Mouse (Mus musculus) brain, embryonic 14.5 days (tissue): ENCODE measurements around the gene Ttc29. TPM values are rescaled to one million over a fixed set of nuclear protein-coding genes. Genes with fewer than 3 reads are reported as not detected.

Experiments used
- DNase-seq: peaks from one replicate; pipeline ENCODE4 v3.0.0-alpha.2; 2011; ENCODE audit warnings: low read depth
- CTCF ChIP-seq: fragments of 200-500 bp; IDR thresholded peaks from 2 replicates; pipeline ENCODE4 v1.5.1; 2012; ENCODE audit warnings: inconsistent platforms, mild to moderate bottlenecking, moderate library complexity, borderline replicate concordance; ENCODE audit not compliant: insufficient read depth, insufficient read length; ENCODE audit errors: extremely low read depth
- POLR2A ChIP-seq: fragments of 200-500 bp; IDR thresholded peaks from 2 replicates; pipeline ENCODE4 v1.6.1; 2012; ENCODE audit warnings: mild to moderate bottlenecking, inconsistent platforms, borderline replicate concordance; ENCODE audit not compliant: poor library complexity, insufficient read depth, insufficient read length, severe bottlenecking; ENCODE audit errors: extremely low read depth
- polyA plus RNA-seq: library from polyadenylated mRNA; depleted of rRNA; stranded (reverse); fragments of >200 nt; gene quantifications from 2 replicates; pipeline ENCODE4 v1.2.3, GENCODE M21; 2012; rRNA removed

The Ttc29 gene
- polyA plus RNA-seq: 0.53 and 0.59 TPM in 2 replicates

GRCm38 (mm10) chr8:78213074-78213473 is at the start of gene Ttc29:
TSS of gene Ttc29 (plus strand) at chr8:78213297.
- DNase-seq: peak; percentile 96
- TF ChIP-seq CTCF (no peak), POLR2A (no peak)

- no peak for DNase-seq
- no peak for TF ChIP-seq CTCF
- TF ChIP-seq POLR2A: no peak
Measured at GRCm38 (mm10) chr8:78171351-78171750, 41.7 kb upstream of the Ttc29 start.

- peak; percentile 21 for DNase-seq
- no peak for TF ChIP-seq CTCF
- no peak for TF ChIP-seq POLR2A
Measured at GRCm38 (mm10) chr8:78182654-78183053, 30.4 kb upstream of the Ttc29 start.

GRCm38 (mm10) chr8:78183414-78183813 is 29.7 kb upstream of the Ttc29 start:
- no peak for TF ChIP-seq CTCF
- no peak for TF ChIP-seq POLR2A
- peak; percentile 37 for DNase-seq

- DNase-seq: no peak
- TF ChIP-seq POLR2A: no peak
- no peak for TF ChIP-seq CTCF
Measured at GRCm38 (mm10) chr8:78187087-78187486, 26.0 kb upstream of the Ttc29 start.

GRCm38 (mm10) chr8:78204229-78204628 is 8.9 kb upstream of the Ttc29 start:
- TF ChIP-seq CTCF (peak; percentile 37; the same call in 1 of the 2 replicates), POLR2A (no peak)
- DNase-seq: peak; percentile 27

GRCm38 (mm10) chr8:78210424-78210823 is 2.7 kb upstream of the Ttc29 start:
- DNase-seq: no peak
- TF ChIP-seq CTCF (no peak), POLR2A (no peak)

- TF ChIP-seq CTCF: no peak
- DNase-seq: peak; percentile 56
Measured at GRCm38 (mm10) chr8:78214645-78215044, 1.5 kb downstream of the Ttc29 start.

GRCm38 (mm10) chr8:78226087-78226486 is 13.0 kb downstream of the Ttc29 start:
- DNase-seq: no peak
- TF ChIP-seq CTCF: no peak
- TF ChIP-seq POLR2A: no peak

GRCm38 (mm10) chr8:78230721-78231120 is 17.6 kb downstream of the Ttc29 start:
- TF ChIP-seq CTCF: no peak
- no peak for TF ChIP-seq POLR2A
- DNase-seq: peak; percentile 35

GRCm38 (mm10) chr8:78232870-78233707 is 20.0 kb downstream of the Ttc29 start:
- peak; percentile 78 for DNase-seq
- TF ChIP-seq POLR2A (no peak), CTCF (no peak)

GRCm38 (mm10) chr8:78233708-78234201 is 20.7 kb downstream of the Ttc29 start:
- DNase-seq: peak; percentile 26
- TF ChIP-seq POLR2A (no peak), CTCF (no peak)

- peak; percentile 65 for DNase-seq
- TF ChIP-seq POLR2A (no peak), CTCF (peak; percentile 66; the same call in 1 of the 2 replicates)
Measured at GRCm38 (mm10) chr8:78237972-78238675, 25.0 kb downstream of the Ttc29 start.

- no peak for TF ChIP-seq POLR2A
- TF ChIP-seq CTCF: no peak
- DNase-seq: no peak
Measured at GRCm38 (mm10) chr8:78251115-78251514, 38.0 kb downstream of the Ttc29 start.

GRCm38 (mm10) chr8:78254374-78254773 is 41.3 kb downstream of the Ttc29 start:
- DNase-seq: peak; percentile 61

More at GRCm38 (mm10) chr8:78254374-78254773, 41.3 kb downstream of the Ttc29 start:
- TF ChIP-seq POLR2A (no peak), CTCF (no peak)
